Mouse (Mus musculus): ENCODE results near the gene Alkbh6. TPM values are rescaled to one million over a fixed set of nuclear protein-coding genes. Genes with fewer than 3 reads are reported as not detected.

The Alkbh6 gene
- polyA plus RNA-seq, 1 experiment from 2014 or later = 80.7 TPM

GRCm38 (mm10) chr7:30324300-30324944, 15.9 kb downstream of the Alkbh6 start:
- H3K9me3 ChIP-seq (replicated peaks; ENCODE audit: control insufficient read depth, low read length) = no peaks in the 10 kb centered on the region
- H3K36me3 ChIP-seq (replicated peaks; ENCODE audit: control insufficient read depth, insufficient read depth, low read depth, low read length) = no peaks in the 10 kb centered on the region
- DNase-seq (ENCODE audit: low spot score) (no peak), ATAC-seq (replicated peaks; ENCODE audit: insufficient number of reproducible peaks, low FRiP score, low TSS enrichment, low read depth) (no peak)
- H3K4me3 ChIP-seq (ENCODE audit: low read depth, low read length) = no peak overlapping the region
- H3K9ac ChIP-seq (replicated peaks; ENCODE audit: low read length) = no peak overlapping the region
- 81% methylated on average over 5 of the region's 5 CpGs for WGBS
- no peak overlapping the region for H3K27ac ChIP-seq (replicated peaks; ENCODE audit: low read depth, low read length)
- no peak overlapping the region for H3K4me2 ChIP-seq (ENCODE audit: low read depth, low read length)
- no peaks in the 10 kb centered on the region for H3K27me3 ChIP-seq (ENCODE audit: control insufficient read depth, insufficient read depth, low read length)
- H3K4me1 ChIP-seq (ENCODE audit: control insufficient read depth, insufficient read depth, low read length) = no peaks in the 10 kb centered on the region

GRCm38 (mm10) chr7:30325364-30325763, 16.8 kb downstream of the Alkbh6 start:
- no peaks in the 10 kb centered on the region for H3K9me3 ChIP-seq (replicated peaks; ENCODE audit: control insufficient read depth, low read length)
- no peak for ATAC-seq (replicated peaks; ENCODE audit: insufficient number of reproducible peaks, low FRiP score, low TSS enrichment, low read depth)
- no peak overlapping the region for H3K27ac ChIP-seq (replicated peaks; ENCODE audit: low read depth, low read length)
- H3K9ac ChIP-seq (replicated peaks; ENCODE audit: low read length) = no peak overlapping the region
- H3K4me1 ChIP-seq (ENCODE audit: control insufficient read depth, insufficient read depth, low read length) = no peaks in the 10 kb centered on the region
- no peaks in the 10 kb centered on the region for H3K36me3 ChIP-seq (replicated peaks; ENCODE audit: control insufficient read depth, insufficient read depth, low read depth, low read length)
- no peak overlapping the region for H3K4me3 ChIP-seq (ENCODE audit: low read depth, low read length)
- H3K27me3 ChIP-seq (ENCODE audit: control insufficient read depth, insufficient read depth, low read length) = no peaks in the 10 kb centered on the region
- H3K4me2 ChIP-seq (ENCODE audit: low read depth, low read length) = no peak overlapping the region
- DNase-seq (ENCODE audit: low spot score) = peak; percentile 58
- WGBS = 44% methylated on average over 2 of the region's 2 CpGs

DNA sequence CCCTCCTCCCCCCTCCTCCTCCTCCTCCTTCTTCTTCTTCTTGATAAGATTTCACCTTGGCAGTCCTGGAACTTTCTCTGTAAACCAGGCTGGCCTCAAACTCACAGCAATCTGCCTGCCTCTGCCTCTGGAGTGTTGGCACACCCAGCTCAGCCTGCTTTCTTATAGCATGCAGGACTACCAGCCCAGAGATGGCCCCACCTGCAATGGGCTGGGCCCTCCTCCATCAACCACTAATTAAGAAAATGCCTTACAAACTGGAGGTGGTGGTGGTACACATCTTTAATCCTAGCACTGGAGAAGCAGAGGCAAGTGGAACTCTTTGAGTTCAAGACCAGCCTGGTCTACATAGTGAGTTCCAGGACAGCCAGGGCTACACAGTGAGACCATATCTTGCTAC, 17.9 kb downstream of the Alkbh6 start:
- Histone ChIP-seq H3K9ac (replicated peaks; ENCODE audit: low read length) (no peak overlapping the region), H3K4me1 (ENCODE audit: control insufficient read depth, insufficient read depth, low read length) (no peaks in the 10 kb centered on the region), H3K36me3 (replicated peaks; ENCODE audit: control insufficient read depth, insufficient read depth, low read depth, low read length) (no peaks in the 10 kb centered on the region), H3K9me3 (replicated peaks; ENCODE audit: control insufficient read depth, low read length) (no peaks in the 10 kb centered on the region), H3K4me2 (ENCODE audit: low read depth, low read length) (no peak overlapping the region), H3K27ac (replicated peaks; ENCODE audit: low read depth, low read length) (no peak overlapping the region), H3K27me3 (ENCODE audit: control insufficient read depth, insufficient read depth, low read length) (no peaks in the 10 kb centered on the region), H3K4me3 (ENCODE audit: low read depth, low read length) (no peak overlapping the region)
- DNase-seq (ENCODE audit: low spot score) (no peak), ATAC-seq (replicated peaks; ENCODE audit: insufficient number of reproducible peaks, low FRiP score, low TSS enrichment, low read depth) (no peak)

DNA sequence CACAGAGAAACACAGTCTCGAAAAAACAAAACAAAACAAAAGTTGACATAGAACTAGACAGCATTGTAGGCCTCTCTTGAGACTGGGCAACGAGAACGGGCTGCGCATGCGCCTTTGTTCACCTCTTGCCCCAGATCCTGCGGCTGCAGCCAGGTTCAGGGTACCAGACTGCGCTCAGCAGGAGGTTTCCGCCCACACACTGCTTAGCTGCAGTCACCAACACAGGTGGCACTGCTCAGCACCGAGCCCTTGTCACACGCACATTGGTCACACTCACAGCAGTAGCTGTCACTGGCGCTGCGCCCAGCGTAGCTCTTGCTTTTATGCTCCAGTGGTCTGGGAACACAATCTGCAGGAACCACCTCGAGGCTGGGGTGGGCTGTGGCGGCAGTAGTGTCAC, 18.6 kb downstream of the Alkbh6 start:
- Histone ChIP-seq H3K27ac (replicated peaks; ENCODE audit: low read depth, low read length) (no peak overlapping the region), H3K4me2 (ENCODE audit: low read depth, low read length) (no peak overlapping the region), H3K9me3 (replicated peaks; ENCODE audit: control insufficient read depth, low read length) (no peaks in the 10 kb centered on the region), H3K4me1 (ENCODE audit: control insufficient read depth, insufficient read depth, low read length) (no peaks in the 10 kb centered on the region), H3K36me3 (replicated peaks; ENCODE audit: control insufficient read depth, insufficient read depth, low read depth, low read length) (no peaks in the 10 kb centered on the region), H3K4me3 (ENCODE audit: low read depth, low read length) (no peak overlapping the region), H3K27me3 (ENCODE audit: control insufficient read depth, insufficient read depth, low read length) (no peaks in the 10 kb centered on the region), H3K9ac (replicated peaks; ENCODE audit: low read length) (no peak overlapping the region)
- ATAC-seq (replicated peaks; ENCODE audit: insufficient number of reproducible peaks, low FRiP score, low TSS enrichment, low read depth) (no peak), DNase-seq (ENCODE audit: low spot score) (no peak)
- WGBS = 66% methylated on average over 15 of the region's 15 CpGs

DNA sequence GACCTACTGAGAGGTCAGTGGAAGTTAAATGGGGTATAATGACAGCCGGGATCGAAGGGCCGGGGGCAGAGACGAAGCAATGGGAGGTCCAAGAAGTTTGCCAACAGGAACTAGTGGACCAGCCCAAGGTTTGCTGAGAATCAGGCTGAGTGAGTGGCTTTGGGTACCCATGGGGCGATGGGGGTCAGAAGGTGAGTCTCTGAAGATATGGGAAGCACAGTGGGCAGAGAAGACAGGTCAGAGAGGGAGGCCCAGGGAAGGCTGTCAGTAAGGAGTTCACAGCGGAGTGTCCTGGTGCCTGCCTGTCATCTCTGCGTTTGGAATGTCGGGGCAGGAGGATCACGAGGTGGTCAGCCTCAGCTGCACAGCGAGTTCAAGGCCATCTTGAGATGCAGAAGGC, 19.9 kb downstream of the Alkbh6 start:
- 57% methylated on average over 10 of the region's 10 CpGs for WGBS
- H3K4me2 ChIP-seq (ENCODE audit: low read depth, low read length) = no peak overlapping the region
- no peaks in the 10 kb centered on the region for H3K27me3 ChIP-seq (ENCODE audit: control insufficient read depth, insufficient read depth, low read length)
- ATAC-seq (replicated peaks; ENCODE audit: insufficient number of reproducible peaks, low FRiP score, low TSS enrichment, low read depth) (no peak), DNase-seq (ENCODE audit: low spot score) (no peak)
- no peak overlapping the region for H3K27ac ChIP-seq (replicated peaks; ENCODE audit: low read depth, low read length)
- no peaks in the 10 kb centered on the region for H3K9me3 ChIP-seq (replicated peaks; ENCODE audit: control insufficient read depth, low read length)
- H3K4me3 ChIP-seq (ENCODE audit: low read depth, low read length) = no peak overlapping the region
- no peak overlapping the region for H3K9ac ChIP-seq (replicated peaks; ENCODE audit: low read length)
- no peaks in the 10 kb centered on the region for H3K4me1 ChIP-seq (ENCODE audit: control insufficient read depth, insufficient read depth, low read length)
- no peaks in the 10 kb centered on the region for H3K36me3 ChIP-seq (replicated peaks; ENCODE audit: control insufficient read depth, insufficient read depth, low read depth, low read length)

DNA sequence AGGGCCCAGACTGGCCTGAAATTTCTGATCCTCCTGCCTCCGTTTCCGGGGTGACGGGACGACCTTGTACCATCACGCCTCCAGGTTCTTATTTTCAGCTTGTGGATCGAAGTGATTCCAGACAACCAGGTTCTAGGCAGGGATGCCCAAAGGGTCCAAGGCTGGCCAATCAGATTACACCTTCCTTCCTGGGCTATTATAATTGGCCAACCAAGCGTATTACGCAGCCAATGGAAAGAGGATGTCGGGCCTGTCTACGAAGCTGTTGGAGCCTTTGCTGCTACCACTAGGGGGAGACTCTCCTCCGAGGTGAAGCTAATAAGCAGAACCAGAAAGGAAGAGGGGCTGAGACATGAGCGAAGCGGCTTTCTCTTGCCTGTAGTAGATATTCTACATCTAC, 23.4 kb downstream of the Alkbh6 start:
- Histone ChIP-seq H3K4me3 (ENCODE audit: low read depth, low read length) (no peak overlapping the region), H3K4me1 (ENCODE audit: control insufficient read depth, insufficient read depth, low read length) (no peaks in the 10 kb centered on the region), H3K4me2 (ENCODE audit: low read depth, low read length) (no peak overlapping the region; the same call in 1 of the 2 replicates), H3K9me3 (replicated peaks; ENCODE audit: control insufficient read depth, low read length) (no peaks in the 10 kb centered on the region), H3K27me3 (ENCODE audit: control insufficient read depth, insufficient read depth, low read length) (peaks cover 2% of the 10 kb centered on the region; the same call in 1 of the 2 replicates), H3K9ac (replicated peaks; ENCODE audit: low read length) (no peak overlapping the region), H3K27ac (replicated peaks; ENCODE audit: low read depth, low read length) (no peak overlapping the region), H3K36me3 (replicated peaks; ENCODE audit: control insufficient read depth, insufficient read depth, low read depth, low read length) (no peaks in the 10 kb centered on the region)
- peak; percentile 80 for ATAC-seq (replicated peaks; ENCODE audit: insufficient number of reproducible peaks, low FRiP score, low TSS enrichment, low read depth)
- DNase-seq (ENCODE audit: low spot score) = peak; percentile 94
- WGBS = 4% methylated on average over 13 of the region's 13 CpGs

- no peaks in the 10 kb centered on the region for H3K4me1 ChIP-seq (ENCODE audit: control insufficient read depth, insufficient read depth, low read length)
- no peak for DNase-seq (ENCODE audit: low spot score)
- no peak overlapping the region for H3K4me2 ChIP-seq (ENCODE audit: low read depth, low read length)
- peaks cover 2% of the 10 kb centered on the region; the same call in 1 of the 2 replicates for H3K27me3 ChIP-seq (ENCODE audit: control insufficient read depth, insufficient read depth, low read length)
- H3K9me3 ChIP-seq (replicated peaks; ENCODE audit: control insufficient read depth, low read length) = no peaks in the 10 kb centered on the region
- ATAC-seq (replicated peaks; ENCODE audit: insufficient number of reproducible peaks, low FRiP score, low TSS enrichment, low read depth) = no peak
- 66% methylated on average over 18 of the region's 18 CpGs for WGBS
- H3K36me3 ChIP-seq (replicated peaks; ENCODE audit: control insufficient read depth, insufficient read depth, low read depth, low read length) = no peaks in the 10 kb centered on the region
- H3K9ac ChIP-seq (replicated peaks; ENCODE audit: low read length) = no peak overlapping the region
- no peak overlapping the region for H3K27ac ChIP-seq (replicated peaks; ENCODE audit: low read depth, low read length)
- H3K4me3 ChIP-seq (ENCODE audit: low read depth, low read length) = no peak overlapping the region
These were observed 24.2 kb downstream of the Alkbh6 start for GRCm38 (mm10) chr7:30332622-30333259.

DNA sequence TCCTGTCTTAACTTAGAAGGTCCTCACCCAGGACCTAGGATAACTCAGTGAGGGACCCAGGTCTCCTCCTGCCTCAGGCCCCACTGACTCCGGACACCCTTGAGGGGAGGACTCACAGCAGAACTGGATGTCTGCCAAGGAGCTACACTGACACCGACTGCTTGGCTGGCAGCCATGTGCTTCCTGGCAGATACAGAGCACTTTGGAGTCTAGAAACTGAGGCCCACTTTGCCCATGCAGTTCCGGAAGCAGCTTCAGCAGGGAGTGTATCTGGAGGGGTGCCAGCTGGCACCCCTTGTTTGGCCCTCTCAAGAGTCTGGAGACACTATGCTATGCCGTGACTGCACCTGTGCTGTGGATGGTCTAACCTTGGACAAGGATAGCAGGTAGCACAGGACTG, 24.9 kb downstream of the Alkbh6 start:
- whole genome bisulfite sequencing = 80% methylated on average over 4 of the region's 4 CpGs
- DNase-seq (ENCODE audit: low spot score) (no peak), ATAC-seq (replicated peaks; ENCODE audit: insufficient number of reproducible peaks, low FRiP score, low TSS enrichment, low read depth) (no peak)
- H3K4me2 ChIP-seq (ENCODE audit: low read depth, low read length) = no peak overlapping the region
- peaks cover 2% of the 10 kb centered on the region; the same call in 1 of the 2 replicates for H3K27me3 ChIP-seq (ENCODE audit: control insufficient read depth, insufficient read depth, low read length)
- H3K9me3 ChIP-seq (replicated peaks; ENCODE audit: control insufficient read depth, low read length) = no peaks in the 10 kb centered on the region
- H3K27ac ChIP-seq (replicated peaks; ENCODE audit: low read depth, low read length) = no peak overlapping the region
- H3K4me1 ChIP-seq (ENCODE audit: control insufficient read depth, insufficient read depth, low read length) = no peaks in the 10 kb centered on the region
- H3K36me3 ChIP-seq (replicated peaks; ENCODE audit: control insufficient read depth, insufficient read depth, low read depth, low read length) = no peaks in the 10 kb centered on the region
- no peak overlapping the region for H3K4me3 ChIP-seq (ENCODE audit: low read depth, low read length)
- no peak overlapping the region for H3K9ac ChIP-seq (replicated peaks; ENCODE audit: low read length)

Measured in embryonic facial prominence, embryonic 11.5 days (tissue).